Mouse (Mus musculus): ENCODE measurements at regions not wholly inside any gene's neighbourhood (a gene's known extent, or its start where the extent isn't known, plus 50 kb on each side); places are given as distances from the start of the nearest gene placed in this dataset.

GRCm38 (mm10) chr7:68428946-68429345 is 155.3 kb downstream of the Fam169b start:
- DNase-seq: no peak

GRCm38 (mm10) chr7:68415890-68416289 is 142.3 kb downstream of the Fam169b start:
- no peak for DNase-seq

GRCm38 (mm10) chr7:68412786-68413185 is 139.1 kb downstream of the Fam169b start:
- no peak for DNase-seq

Measured in lung, postnatal 10 days (tissue).